Mouse (Mus musculus) liver, embryonic 14.5 days (tissue): ENCODE data around the gene Nufip1.

Experiments used
- CTCF ChIP-seq: IDR thresholded peaks from 2 replicates; pipeline ENCODE4 v1.5.1; 2016; ENCODE audit warnings: antibody characterized with exemption, low read depth, control low read depth
- EP300 ChIP-seq: IDR thresholded peaks from 2 replicates; pipeline ENCODE4 v1.6.1; 2016; ENCODE audit warnings: antibody characterized with exemption, low read depth

- TF ChIP-seq CTCF: 0 out of 2 replicates have a peak, but pooled peaks have one; percentile 7
- no peak for TF ChIP-seq EP300
Measured at GRCm38 (mm10) chr14:76134975-76135374, 24.3 kb downstream of the Nufip1 start.
